Mouse (Mus musculus): Measurements from ENCODE around the gene Rpl15.

Gene Rpl15

GRCm38 (mm10) chr14:18270529-18271441 is at the start of gene Rpl15, which contains the start of gene Nkiras1:
Gene Rpl15, minus strand, starts transcription at chr14:18271391.
Gene Nkiras1, plus strand, starts transcription at chr14:18271136.
- Histone ChIP-seq H3K4me3 (replicated peaks; ENCODE audit: low read length) (peak within 1 kb of the TSS; percentile 96), H3K9me3 (ENCODE audit: low read length) (peaks cover 7% of the 10 kb centered on the region; the same call in 1 of the 2 replicates), H3K4me1 (replicated peaks; ENCODE audit: low read depth, low read length) (peaks cover 6% of the 10 kb centered on the region; the same call in 1 of the 2 replicates), H3K36me3 (ENCODE audit: insufficient read depth, low read length) (peaks cover 38% of the 10 kb centered on the region), H3K27me3 (ENCODE audit: insufficient read depth, low read length) (no peaks in the 10 kb centered on the region)
- no peak for TF ChIP-seq NANOG (IDR thresholded peaks at IDR 0.05; ENCODE audit: borderline replicate concordance, low read length)

GRCm38 (mm10) chr14:18317457-18318411 is 46.5 kb upstream of the Rpl15 start:
- H3K9me3 ChIP-seq (ENCODE audit: low read length): no peaks in the 10 kb centered on the region
- no peak overlapping the region for H3K4me3 ChIP-seq (replicated peaks; ENCODE audit: low read length)
- no peaks in the 10 kb centered on the region for H3K36me3 ChIP-seq (ENCODE audit: insufficient read depth, low read length)
- TF ChIP-seq NANOG (IDR thresholded peaks at IDR 0.05; ENCODE audit: borderline replicate concordance, low read length) (no peak), POU5F1 (IDR thresholded peaks at IDR 0.05; ENCODE audit: borderline replicate concordance, low read length) (no peak), CTCF (conservative IDR thresholded peaks at IDR 0.05; ENCODE audit: low read length) (no peak)
- no peaks in the 10 kb centered on the region for H3K27me3 ChIP-seq (ENCODE audit: insufficient read depth, low read length)
- H3K4me1 ChIP-seq (replicated peaks; ENCODE audit: low read depth, low read length): peaks cover 6% of the 10 kb centered on the region; the same call in 1 of the 2 replicates

- no peaks in the 10 kb centered on the region for H3K27me3 ChIP-seq (ENCODE audit: insufficient read depth, low read length)
- no peaks in the 10 kb centered on the region for H3K9me3 ChIP-seq (ENCODE audit: low read length)
- H3K4me1 ChIP-seq (replicated peaks; ENCODE audit: low read depth, low read length): no peaks in the 10 kb centered on the region; the same call in 1 of the 2 replicates
- H3K4me3 ChIP-seq (replicated peaks; ENCODE audit: low read length): no peak overlapping the region
- no peaks in the 10 kb centered on the region for H3K36me3 ChIP-seq (ENCODE audit: insufficient read depth, low read length)
- no peak for TF ChIP-seq NANOG (IDR thresholded peaks at IDR 0.05; ENCODE audit: borderline replicate concordance, low read length)
- no peak for TF ChIP-seq POU5F1 (IDR thresholded peaks at IDR 0.05; ENCODE audit: borderline replicate concordance, low read length)
- no peak for TF ChIP-seq CTCF (conservative IDR thresholded peaks at IDR 0.05; ENCODE audit: low read length)
These were observed 33.0 kb upstream of the Rpl15 start for GRCm38 (mm10) chr14:18304165-18304564.

- Histone ChIP-seq H3K4me1 (replicated peaks; ENCODE audit: low read depth, low read length) (no peaks in the 10 kb centered on the region), H3K4me3 (replicated peaks; ENCODE audit: low read length) (no peak overlapping the region), H3K36me3 (ENCODE audit: insufficient read depth, low read length) (no peaks in the 10 kb centered on the region), H3K9me3 (ENCODE audit: low read length) (no peaks in the 10 kb centered on the region), H3K27me3 (ENCODE audit: insufficient read depth, low read length) (no peaks in the 10 kb centered on the region)
- no peak for TF ChIP-seq NANOG (IDR thresholded peaks at IDR 0.05; ENCODE audit: borderline replicate concordance, low read length)
- TF ChIP-seq CTCF (conservative IDR thresholded peaks at IDR 0.05; ENCODE audit: low read length): no peak
- TF ChIP-seq POU5F1 (IDR thresholded peaks at IDR 0.05; ENCODE audit: borderline replicate concordance, low read length): no peak
These were observed 32.1 kb upstream of the Rpl15 start for GRCm38 (mm10) chr14:18303262-18303661.

- H3K36me3 ChIP-seq (ENCODE audit: insufficient read depth, low read length): no peaks in the 10 kb centered on the region
- no peak overlapping the region for H3K4me3 ChIP-seq (replicated peaks; ENCODE audit: low read length)
- no peaks in the 10 kb centered on the region for H3K27me3 ChIP-seq (ENCODE audit: insufficient read depth, low read length)
- H3K4me1 ChIP-seq (replicated peaks; ENCODE audit: low read depth, low read length): no peaks in the 10 kb centered on the region
- H3K9me3 ChIP-seq (ENCODE audit: low read length): no peaks in the 10 kb centered on the region
- TF ChIP-seq NANOG (IDR thresholded peaks at IDR 0.05; ENCODE audit: borderline replicate concordance, low read length) (no peak), POU5F1 (IDR thresholded peaks at IDR 0.05; ENCODE audit: borderline replicate concordance, low read length) (no peak), CTCF (conservative IDR thresholded peaks at IDR 0.05; ENCODE audit: low read length) (no peak)
These were observed 31.6 kb upstream of the Rpl15 start for GRCm38 (mm10) chr14:18302750-18303149.

- Histone ChIP-seq H3K4me1 (replicated peaks; ENCODE audit: low read depth, low read length) (no peaks in the 10 kb centered on the region), H3K4me3 (replicated peaks; ENCODE audit: low read length) (no peak overlapping the region), H3K9me3 (ENCODE audit: low read length) (no peaks in the 10 kb centered on the region), H3K36me3 (ENCODE audit: insufficient read depth, low read length) (no peaks in the 10 kb centered on the region), H3K27me3 (ENCODE audit: insufficient read depth, low read length) (no peaks in the 10 kb centered on the region)
- TF ChIP-seq POU5F1 (IDR thresholded peaks at IDR 0.05; ENCODE audit: borderline replicate concordance, low read length) (no peak), NANOG (IDR thresholded peaks at IDR 0.05; ENCODE audit: borderline replicate concordance, low read length) (no peak), CTCF (conservative IDR thresholded peaks at IDR 0.05; ENCODE audit: low read length) (no peak)
These were observed 30.4 kb upstream of the Rpl15 start for GRCm38 (mm10) chr14:18301591-18301990.

- TF ChIP-seq NANOG (IDR thresholded peaks at IDR 0.05; ENCODE audit: borderline replicate concordance, low read length): no peak
- TF ChIP-seq CTCF (conservative IDR thresholded peaks at IDR 0.05; ENCODE audit: low read length): peak; percentile 56
- H3K27me3 ChIP-seq (ENCODE audit: insufficient read depth, low read length): no peaks in the 10 kb centered on the region
- H3K36me3 ChIP-seq (ENCODE audit: insufficient read depth, low read length): no peaks in the 10 kb centered on the region
- H3K9me3 ChIP-seq (ENCODE audit: low read length): no peaks in the 10 kb centered on the region
- no peaks in the 10 kb centered on the region for H3K4me1 ChIP-seq (replicated peaks; ENCODE audit: low read depth, low read length)
- H3K4me3 ChIP-seq (replicated peaks; ENCODE audit: low read length): no peak overlapping the region
These were observed 29.5 kb upstream of the Rpl15 start for GRCm38 (mm10) chr14:18300676-18301075.

- no peaks in the 10 kb centered on the region for H3K4me1 ChIP-seq (replicated peaks; ENCODE audit: low read depth, low read length)
- H3K9me3 ChIP-seq (ENCODE audit: low read length): no peaks in the 10 kb centered on the region
- no peak overlapping the region for H3K4me3 ChIP-seq (replicated peaks; ENCODE audit: low read length)
- H3K27me3 ChIP-seq (ENCODE audit: insufficient read depth, low read length): no peaks in the 10 kb centered on the region
- TF ChIP-seq POU5F1 (IDR thresholded peaks at IDR 0.05; ENCODE audit: borderline replicate concordance, low read length) (no peak), NANOG (IDR thresholded peaks at IDR 0.05; ENCODE audit: borderline replicate concordance, low read length) (no peak), CTCF (conservative IDR thresholded peaks at IDR 0.05; ENCODE audit: low read length) (no peak)
- no peaks in the 10 kb centered on the region for H3K36me3 ChIP-seq (ENCODE audit: insufficient read depth, low read length)
These were observed 27.7 kb upstream of the Rpl15 start for GRCm38 (mm10) chr14:18298874-18299273.

Data from E14TG2a.4 (cell line).